Mouse (Mus musculus): ENCODE measurements at regions not wholly inside any gene's neighbourhood (a gene's known extent, or its start where the extent isn't known, plus 50 kb on each side); places are given as distances from the start of the nearest gene placed in this dataset.

- TF ChIP-seq CTCF (IDR thresholded peaks at IDR 0.05; ENCODE audit: insufficient read depth, low read depth, low read length) = no peak
- TF ChIP-seq POLR2A (IDR thresholded peaks at IDR 0.05; ENCODE audit: insufficient read depth, low read depth, low read length) = no peak
Measured at GRCm38 (mm10) chr13:46203551-46203950, 70.0 kb upstream of the Stmnd1 start.
